Mouse (Mus musculus) CH12.LX (cell line): ENCODE measurements around the gene Dhx35.

Experiments used
- BHLHE40 ChIP-seq: IDR thresholded peaks from 2 replicates; pipeline ENCODE4 v1.6.1; 2011; ENCODE audit warnings: mild to moderate bottlenecking, low read depth, low read length, improper control_type of control experiment
- CTCF ChIP-seq, 2 experiments: IDR thresholded peaks in 1 of 2; conservative IDR thresholded peaks in 1 of 2; 2 replicates each; pipeline ENCODE4 v1.5.1; 2011 to 2012; ENCODE audit warnings: low read depth in 2 of 2, low read length in 2 of 2, improper control_type of control experiment in 1 of 2, inconsistent platforms in 1 of 2, mild to moderate bottlenecking in 1 of 2, moderate library complexity in 1 of 2
- MAX ChIP-seq: IDR thresholded peaks from 2 replicates; pipeline ENCODE4 v1.6.1; 2011; ENCODE audit warnings: low read length, improper control_type of control experiment
- MYC ChIP-seq: IDR thresholded peaks from 2 replicates; pipeline ENCODE4 v1.6.1; 2011; ENCODE audit warnings: low read depth, mild to moderate bottlenecking, improper control_type of control experiment, low read length
- NRF1 ChIP-seq: IDR thresholded peaks from 2 replicates; pipeline ENCODE4 v1.6.1; 2014; ENCODE audit warnings: low read depth, mild to moderate bottlenecking, inconsistent platforms, low read length, improper control_type of control experiment, moderate library complexity
- POLR2A ChIP-seq: IDR thresholded peaks from 2 replicates; pipeline ENCODE4 v1.6.1; 2011; ENCODE audit warnings: low read depth, mild to moderate bottlenecking, improper control_type of control experiment, low read length

GRCm38 (mm10) chr2:158815686-158816085 lies 21.1 kb downstream of the Dhx35 start:
- TF ChIP-seq POLR2A = no peak
- no peak for TF ChIP-seq NRF1
- TF ChIP-seq CTCF (conservative IDR thresholded peaks at IDR 0.05 in 1 of 2, IDR thresholded peaks at IDR 0.05 in 1 of 2; ENCODE audit: low read depth in 2 of 2, low read length in 2 of 2) = no peak
- TF ChIP-seq MAX = no peak
- no peak for TF ChIP-seq BHLHE40
- no peak for TF ChIP-seq MYC
